Mouse (Mus musculus) olfactory bulb, adult 2 months (tissue): Measurements from ENCODE around the gene Adnp. TPM values are rescaled to one million over a fixed set of nuclear protein-coding genes. Genes with fewer than 3 reads are reported as not detected.

Experiments
- H3K27ac ChIP-seq: fragments of 200-500 bp; 2 replicates; pipeline ENCODE4 v1.5.1; 2012; ENCODE audit warnings: low read depth, low read length; ENCODE audit not compliant: insufficient read depth
- H3K4me1 ChIP-seq: fragments of 200-500 bp; 2 replicates; pipeline ENCODE4 v1.6.1; 2012; ENCODE audit warnings: low read length; ENCODE audit not compliant: control insufficient read depth, insufficient read depth
- H3K4me3 ChIP-seq: fragments of 200-500 bp; 2 replicates; pipeline ENCODE4 v1.5.1; 2012; ENCODE audit warnings: mild to moderate bottlenecking, low read depth, low read length, moderate library complexity; ENCODE audit not compliant: insufficient read depth
- CTCF ChIP-seq: fragments of 200-500 bp; IDR thresholded peaks from 2 replicates; pipeline ENCODE4 v1.5.1; 2012; ENCODE audit warnings: low read depth, mild to moderate bottlenecking, low read length, moderate library complexity; ENCODE audit not compliant: insufficient read depth
- POLR2A ChIP-seq: fragments of 200-500 bp; IDR thresholded peaks from 2 replicates; pipeline ENCODE4 v1.6.1; 2012; ENCODE audit warnings: mild to moderate bottlenecking, low read depth, low read length, moderate library complexity; ENCODE audit not compliant: insufficient read depth
- WGBS: fragments of 180-500 bp; shearing (Covaris S2); methylation state at CpG from one replicate; pipeline ENCODE4 v1.1.7; 2018; 5-methylcytosine and 5-hydroxymethylcytosine counted together
- polyA plus RNA-seq: library from polyadenylated mRNA; stranded (reverse); fragments of >200 nt; gene quantifications from 2 replicates; pipeline ENCODE4 v1.2.4, GENCODE M21; 2012; ENCODE audit warnings: low replicate concordance; ENCODE audit not compliant: missing spikeins, insufficient read depth, insufficient read length

The Adnp gene
- polyA plus RNA-seq, 1 experiment, result 82.3 TPM

- 56% methylated on average over 2 of the region's 2 CpGs for WGBS
- Histone ChIP-seq H3K27ac (no peak overlapping the region), H3K4me3 (no peak overlapping the region), H3K4me1 (peaks cover 8% of the 10 kb centered on the region)
- TF ChIP-seq CTCF (no peak), POLR2A (no peak)
Observed at GRCm38 (mm10) chr2:168193685-168194084, 13.2 kb downstream of the Adnp start.

GRCm38 (mm10) chr2:168191856-168192255, 15.1 kb downstream of the Adnp start:
- TF ChIP-seq CTCF (no peak), POLR2A (no peak)
- no peak overlapping the region for H3K4me3 ChIP-seq
- 65% methylated on average over 2 of the region's 2 CpGs for WGBS
- H3K4me1 ChIP-seq, result peaks cover 8% of the 10 kb centered on the region
- H3K27ac ChIP-seq, result no peak overlapping the region

- H3K4me1 ChIP-seq, result no peaks in the 10 kb centered on the region
- no peak overlapping the region for H3K27ac ChIP-seq
- no peak for TF ChIP-seq POLR2A
- no peak for TF ChIP-seq CTCF
- no peak overlapping the region for H3K4me3 ChIP-seq
- WGBS, result 38% methylated on average over 7 of the region's 7 CpGs
Observed at GRCm38 (mm10) chr2:168175946-168176345, 31.0 kb downstream of the Adnp start.

GRCm38 (mm10) chr2:168170167-168170685, 36.7 kb downstream of the Adnp start:
- 18% methylated on average over 13 of the region's 13 CpGs for WGBS
- H3K4me3 ChIP-seq, result no peak overlapping the region
- peaks cover 2% of the 10 kb centered on the region; the same call in 1 of the 2 replicates for H3K4me1 ChIP-seq
- TF ChIP-seq CTCF (no peak), POLR2A (no peak)
- no peak overlapping the region for H3K27ac ChIP-seq

- 23% methylated on average over 9 of the region's 9 CpGs for WGBS
- Histone ChIP-seq H3K27ac (no peak overlapping the region), H3K4me3 (no peak overlapping the region), H3K4me1 (peaks cover 2% of the 10 kb centered on the region; the same call in 1 of the 2 replicates)
- TF ChIP-seq CTCF (no peak), POLR2A (no peak)
Observed at GRCm38 (mm10) chr2:168169800-168170113, 37.2 kb downstream of the Adnp start.

DNA sequence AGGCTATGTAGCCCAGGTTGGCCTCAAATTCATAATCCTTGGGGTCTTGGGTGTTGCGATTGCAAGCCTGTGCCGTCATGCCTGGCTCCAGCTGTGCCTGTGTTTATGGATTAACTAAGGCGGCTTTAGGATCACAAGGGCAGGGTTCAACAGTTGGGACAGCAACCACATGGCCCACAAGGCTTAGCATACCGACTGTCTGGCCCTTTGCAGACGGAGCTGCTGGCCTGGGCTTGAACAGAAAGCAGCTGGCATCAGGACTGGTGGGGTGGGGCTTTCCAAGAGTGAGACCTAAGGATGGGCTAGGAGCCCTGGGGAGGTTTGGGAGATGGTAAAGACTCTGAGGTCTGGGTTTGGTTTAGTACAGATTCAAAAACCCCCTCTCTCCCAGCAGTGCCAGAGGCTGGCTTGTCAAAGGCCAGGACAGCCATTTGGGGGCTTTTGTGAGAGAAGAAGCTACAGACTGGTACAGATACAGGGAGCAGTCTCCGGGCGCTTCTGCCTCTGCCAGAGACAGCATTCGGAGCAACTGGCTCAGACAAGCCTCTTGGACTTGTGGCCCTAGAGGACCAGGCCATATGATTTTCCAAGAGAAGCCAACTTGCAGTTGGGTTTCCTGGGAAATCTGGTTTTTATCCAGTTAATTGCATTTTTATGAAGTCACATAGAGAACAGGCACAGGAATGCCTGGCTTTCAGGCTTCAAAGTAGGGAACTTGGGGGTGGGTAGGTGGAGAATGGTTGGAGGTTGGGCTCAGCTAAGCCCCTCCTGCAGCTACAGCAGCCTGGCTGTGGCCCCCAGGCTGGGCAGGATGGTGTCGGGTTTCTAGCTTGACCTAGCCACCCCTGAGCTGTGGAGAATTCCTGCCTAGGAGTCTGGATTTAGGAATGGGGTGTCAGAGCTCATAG, 37.8 kb downstream of the Adnp start:
- Histone ChIP-seq H3K4me1 (peaks cover 2% of the 10 kb centered on the region; the same call in 1 of the 2 replicates), H3K4me3 (no peak overlapping the region), H3K27ac (no peak overlapping the region)
- WGBS, result 62% methylated on average over 9 of the region's 9 CpGs
- TF ChIP-seq CTCF (no peak), POLR2A (no peak)

- TF ChIP-seq CTCF (no peak), POLR2A (no peak)
- peaks cover 2% of the 10 kb centered on the region; the same call in 1 of the 2 replicates for H3K4me1 ChIP-seq
- WGBS, result 72% methylated on average over 3 of the region's 3 CpGs
- H3K4me3 ChIP-seq, result no peak overlapping the region
- no peak overlapping the region for H3K27ac ChIP-seq
Observed at GRCm38 (mm10) chr2:168167781-168168180, 39.1 kb downstream of the Adnp start.

GRCm38 (mm10) chr2:168166750-168167460, 40.0 kb downstream of the Adnp start:
- no peak overlapping the region for H3K4me3 ChIP-seq
- peaks cover 2% of the 10 kb centered on the region; the same call in 1 of the 2 replicates for H3K4me1 ChIP-seq
- TF ChIP-seq CTCF, result no peak
- no peak for TF ChIP-seq POLR2A
- 66% methylated on average over 21 of the region's 21 CpGs for WGBS
- no peak overlapping the region for H3K27ac ChIP-seq

DNA sequence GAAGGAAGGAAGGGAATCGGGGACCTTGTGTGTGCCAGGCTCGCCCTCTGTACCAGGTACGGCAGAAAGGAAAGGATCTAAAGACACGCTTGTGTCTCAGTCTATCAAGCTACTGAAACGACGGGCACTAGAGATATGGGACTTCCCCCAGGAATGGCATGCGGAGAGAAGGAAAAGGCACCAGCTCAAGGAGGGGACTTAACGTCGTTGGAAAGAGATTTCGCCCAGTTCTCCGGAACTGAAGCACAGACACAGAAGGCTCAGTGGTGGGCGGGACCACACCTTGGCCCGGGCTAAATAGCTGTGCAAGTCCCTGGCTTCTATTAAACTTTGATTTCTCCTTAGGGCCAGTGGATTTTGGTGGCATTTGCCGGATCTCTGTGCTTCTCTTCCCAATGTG, 44.9 kb downstream of the Adnp start:
- peaks cover 11% of the 10 kb centered on the region for H3K4me1 ChIP-seq
- 20% methylated on average over 14 of the region's 14 CpGs for WGBS
- H3K4me3 ChIP-seq, result no peak overlapping the region
- H3K27ac ChIP-seq, result no peak overlapping the region
- TF ChIP-seq POLR2A, result no peak
- no peak for TF ChIP-seq CTCF
